Mouse (Mus musculus) ZHBTc4 (cell line): ENCODE measurements around the gene Gas1.
A peak's percentile ranks its signal among the peaks of the same experiment; 100 is the strongest.

ENCODE experiments used
- DNase-seq: peaks from one replicate; pipeline ENCODE4 v3.0.0-alpha.2; 2011; ENCODE audit warnings: low read depth, low spot score

Gas1 gene

DNA sequence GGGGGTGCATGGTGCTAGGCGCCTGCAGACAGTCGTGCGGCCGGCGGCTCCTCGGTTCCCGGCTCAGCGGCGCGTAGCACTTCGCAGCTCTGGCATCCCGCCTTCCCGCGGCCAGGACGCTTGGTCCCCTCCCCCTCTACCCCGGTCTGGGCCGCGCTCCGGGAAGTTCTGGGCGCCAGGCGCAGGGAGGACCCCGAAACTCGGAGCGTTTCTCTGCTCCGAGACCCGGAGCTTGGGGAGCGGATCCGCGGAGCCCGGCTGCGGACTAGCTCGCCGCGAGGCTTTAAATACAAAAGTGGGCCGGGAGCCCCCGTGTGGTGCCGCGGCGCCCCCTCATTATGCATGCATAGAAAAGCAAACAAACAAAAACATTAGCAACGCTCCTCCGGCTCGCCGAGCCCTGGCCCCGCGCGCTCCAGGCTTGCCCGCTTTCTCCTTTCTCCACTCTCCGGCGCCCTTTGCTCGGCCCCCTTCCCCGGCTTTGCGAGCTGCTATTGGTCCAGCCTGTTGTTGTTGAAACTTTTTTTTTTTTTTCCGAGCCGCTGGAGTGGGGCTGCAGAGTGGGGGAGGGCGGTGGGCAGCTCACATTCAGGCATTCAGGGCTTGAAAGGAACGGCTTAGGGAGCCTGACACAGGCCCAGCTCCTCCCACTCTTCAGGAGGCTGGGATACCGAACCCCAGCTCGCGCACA lies at the start of gene Gas1:
TSS of gene Gas1 (minus strand) at position 260 of the 691 bp plus-strand sequence.
- DNase-seq: peak; percentile 95

DNA sequence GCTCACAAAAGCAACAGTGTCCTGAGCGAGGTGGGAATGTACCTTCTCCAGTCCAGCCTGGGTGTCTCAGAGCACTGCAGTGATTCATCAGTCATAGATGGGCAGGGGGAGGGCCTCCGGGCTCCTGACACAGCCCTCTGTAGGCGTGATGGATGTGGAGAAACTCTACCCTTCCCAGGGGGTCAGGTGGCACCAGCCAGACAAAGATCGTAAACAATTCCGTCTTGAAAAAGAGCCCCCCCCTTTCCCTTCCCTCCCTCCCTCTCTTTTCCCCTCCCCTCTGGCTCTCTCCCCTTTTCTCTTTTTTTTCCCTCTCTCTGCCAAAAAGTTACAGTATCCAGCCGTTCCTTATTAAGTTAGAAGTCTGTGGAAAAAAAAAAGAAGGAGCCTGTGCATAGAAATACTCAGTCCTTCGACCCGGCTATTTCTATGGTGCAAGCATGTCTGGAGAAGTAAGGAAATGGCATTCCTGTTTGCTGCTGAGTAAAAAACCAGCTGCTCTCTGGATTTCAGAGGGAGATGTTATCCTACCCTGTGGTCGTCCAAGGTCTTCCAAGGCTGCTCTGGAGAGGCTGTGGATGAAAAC lies 49.2 kb upstream of the Gas1 start:
- no peak for DNase-seq

DNA sequence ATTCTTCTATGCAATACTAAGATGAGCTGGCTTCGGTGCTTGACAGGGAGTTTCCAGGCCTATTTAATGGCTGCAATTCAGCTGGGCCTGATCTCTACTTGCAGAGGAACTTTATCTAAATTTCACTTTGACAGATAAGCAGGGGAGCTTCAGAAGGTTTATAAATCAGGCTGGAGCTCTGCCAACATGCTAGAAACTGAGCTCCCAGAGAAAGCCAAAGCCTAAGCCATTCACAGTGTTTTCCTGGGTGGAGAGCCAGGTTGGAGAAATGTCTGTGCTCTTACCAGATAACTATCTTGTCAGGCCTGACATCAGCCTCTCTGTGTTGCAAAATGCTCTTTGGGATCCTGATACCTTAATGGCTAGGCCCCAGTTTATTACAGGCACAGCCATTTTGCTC lies 48.6 kb upstream of the Gas1 start:
- no peak for DNase-seq

DNA sequence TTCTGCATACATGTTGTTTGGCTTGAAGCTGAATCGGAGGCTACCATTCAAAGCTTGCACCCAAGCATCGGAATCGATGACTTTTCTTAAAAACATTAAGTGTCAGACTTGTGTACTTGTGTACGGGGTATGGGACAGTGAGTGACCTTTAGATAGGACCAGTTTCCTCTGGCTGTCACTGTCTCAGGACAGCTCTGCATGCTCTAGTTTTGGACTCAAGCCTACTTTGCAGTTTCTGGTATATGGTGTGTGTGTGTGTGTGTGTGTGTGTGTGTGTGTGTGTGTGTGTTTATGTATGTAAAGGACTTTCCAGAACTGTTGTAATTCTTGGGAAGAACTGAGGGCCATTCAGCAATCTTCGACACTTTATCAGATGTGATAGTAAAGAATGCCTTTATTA lies 48.1 kb upstream of the Gas1 start:
- no peak for DNase-seq

DNA sequence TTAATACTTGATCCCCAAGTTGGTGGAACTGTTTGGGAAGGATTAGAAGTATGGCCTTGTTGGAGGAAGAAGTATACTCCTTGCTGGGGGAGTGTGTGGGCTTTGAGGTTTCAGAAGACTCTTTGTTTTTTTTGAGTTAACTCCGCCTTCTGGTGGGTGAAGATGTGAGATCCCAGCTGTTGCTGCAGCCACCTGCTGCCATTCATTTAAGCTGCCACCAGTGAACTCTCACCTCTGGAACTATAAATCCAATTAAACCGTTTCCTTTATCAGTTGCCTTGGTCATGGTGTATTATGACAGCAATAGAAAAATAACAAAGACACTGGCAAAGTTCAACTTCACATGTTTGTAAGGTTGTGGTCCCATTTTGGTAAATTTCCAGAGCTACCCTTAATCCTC lies 46.6 kb upstream of the Gas1 start:
- no peak for DNase-seq

DNA sequence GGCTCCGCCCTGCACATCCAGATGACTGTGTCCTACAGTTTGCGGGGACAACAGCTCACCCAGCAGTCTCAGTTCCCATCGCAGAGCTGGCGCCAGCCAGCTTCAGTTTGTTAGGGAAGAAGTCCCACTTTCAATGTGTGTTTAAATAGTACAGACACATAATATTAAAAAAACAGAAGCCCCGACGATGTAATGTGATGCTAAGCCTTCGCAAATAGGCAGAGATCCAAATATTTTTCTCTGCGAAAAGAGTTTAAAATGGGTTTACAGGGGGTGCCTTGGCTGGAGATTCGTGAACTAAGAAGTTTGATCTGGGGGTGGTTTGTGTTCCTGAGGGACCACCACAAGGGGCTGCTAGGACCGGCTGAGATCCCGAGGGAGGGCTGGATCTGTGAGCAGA lies 45.2 kb upstream of the Gas1 start:
- DNase-seq: no peak

DNA sequence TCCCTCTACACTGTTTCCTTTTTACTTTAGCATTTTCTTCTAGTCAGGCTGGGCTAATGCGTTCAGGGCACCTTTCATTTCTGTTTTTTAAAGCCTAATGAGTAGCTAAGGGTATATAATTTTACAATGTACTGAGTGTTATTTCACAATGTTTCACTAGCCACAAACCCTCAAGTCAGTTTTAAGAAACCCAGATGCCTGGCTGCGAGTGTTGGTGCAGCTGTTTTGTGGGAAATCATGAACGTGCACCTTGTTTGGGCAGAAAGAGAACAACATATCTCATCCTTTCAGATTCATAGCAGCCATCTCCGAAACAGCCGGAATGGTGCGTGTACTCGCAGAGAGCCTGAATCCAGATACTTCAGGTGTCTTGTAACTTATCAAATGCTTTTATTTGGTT lies 36.7 kb upstream of the Gas1 start:
- DNase-seq: no peak

DNA sequence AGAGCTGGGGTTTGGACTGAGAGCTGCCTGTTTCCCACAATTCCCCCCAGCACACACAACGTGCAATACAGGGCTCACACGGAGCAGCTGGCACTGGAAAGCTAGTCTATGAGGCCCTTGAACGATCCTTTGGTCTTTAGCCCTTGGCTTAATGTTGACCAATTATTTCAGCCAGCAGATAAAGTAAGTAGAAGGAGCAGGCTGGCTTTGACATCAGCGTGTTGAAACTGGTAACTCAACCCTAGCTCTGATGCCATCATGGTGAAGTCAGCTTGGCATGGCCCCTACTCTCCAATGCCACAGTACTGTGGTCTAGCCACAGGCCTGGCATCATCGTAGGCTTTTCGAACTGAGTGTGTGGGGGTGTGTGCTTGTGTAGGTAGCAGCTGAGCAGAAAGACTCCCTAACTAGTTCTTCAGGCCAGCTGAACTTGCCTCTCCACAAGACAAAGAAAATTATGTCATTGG lies 30.0 kb upstream of the Gas1 start:
- DNase-seq: no peak

DNA sequence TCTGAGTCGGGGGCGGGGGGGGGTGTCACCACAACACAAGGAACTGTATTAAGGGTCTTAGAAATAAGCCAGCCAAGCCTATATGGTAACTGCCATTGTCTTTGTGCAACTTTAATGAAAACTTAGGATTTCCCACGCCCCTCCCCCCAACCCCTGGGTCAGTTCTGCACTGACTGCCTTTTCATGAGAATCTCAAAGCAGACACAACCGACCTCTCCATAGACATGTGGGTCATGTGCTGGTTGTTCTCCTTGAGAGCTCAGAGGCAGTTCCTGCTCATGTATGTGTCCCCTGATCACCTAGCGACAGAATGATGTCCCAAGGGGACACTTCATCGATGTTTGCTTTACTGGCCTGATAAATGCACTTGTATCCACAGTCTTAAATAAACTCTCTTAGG lies 27.6 kb upstream of the Gas1 start:
- no peak for DNase-seq

DNA sequence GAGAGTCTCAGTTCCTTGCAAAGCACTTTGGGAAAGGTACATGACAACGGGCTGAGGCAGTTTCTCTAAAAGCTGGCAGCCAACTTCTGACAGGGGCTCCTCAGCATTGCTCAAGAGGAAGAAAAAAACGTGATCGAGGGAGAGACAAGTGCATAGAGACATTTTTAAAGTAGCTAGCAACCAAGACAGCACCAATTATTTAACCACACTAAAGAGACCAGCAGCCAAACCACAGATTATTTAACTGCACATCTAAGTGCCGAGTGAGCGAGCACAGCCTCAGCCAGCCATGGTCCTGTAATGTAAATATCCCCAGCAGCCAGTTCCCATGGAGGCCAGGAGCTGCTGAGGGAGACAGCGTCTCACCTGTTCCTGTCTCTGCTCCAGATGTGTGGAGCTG lies 16.1 kb upstream of the Gas1 start:
- no peak for DNase-seq

DNA sequence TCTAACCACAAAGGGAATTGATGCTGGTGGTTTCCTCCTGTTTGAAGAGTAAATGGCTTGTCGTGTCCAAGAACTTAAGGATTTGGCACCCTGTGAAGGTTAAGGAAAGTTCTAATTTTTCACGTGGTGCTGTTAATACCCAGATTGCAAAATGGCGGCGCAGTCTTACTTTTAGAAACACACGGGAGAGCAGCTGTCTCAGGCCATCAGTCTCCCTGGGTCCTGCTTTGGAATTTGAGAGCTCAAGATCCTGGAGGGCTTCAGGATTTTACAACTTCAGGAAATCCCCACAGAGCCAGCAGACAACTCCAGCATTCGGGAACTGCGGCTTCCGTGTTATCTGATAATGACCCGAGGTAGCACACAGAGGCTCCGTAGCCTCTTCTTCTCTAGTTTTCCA lies 12.8 kb upstream of the Gas1 start:
- no peak for DNase-seq

DNA sequence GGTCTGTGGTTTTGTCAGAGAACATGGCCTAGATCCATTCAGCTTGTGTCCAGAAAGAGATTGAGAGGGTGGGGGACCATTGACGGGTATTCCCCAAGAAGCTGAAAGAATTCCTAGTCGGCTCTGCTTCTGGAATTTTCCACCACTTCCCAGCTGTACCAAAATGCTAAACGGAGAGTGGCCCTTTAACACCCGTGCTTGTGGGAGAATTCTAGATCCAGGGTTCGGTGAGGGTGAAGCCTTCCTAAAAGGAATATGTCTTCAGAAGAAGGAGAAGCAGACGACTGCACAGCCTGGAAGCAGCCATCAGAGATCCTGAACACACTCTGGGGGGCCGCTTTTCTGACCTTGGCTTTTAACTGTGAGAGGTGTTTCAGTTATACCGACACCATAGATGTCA lies 11.8 kb upstream of the Gas1 start:
- no peak for DNase-seq

DNA sequence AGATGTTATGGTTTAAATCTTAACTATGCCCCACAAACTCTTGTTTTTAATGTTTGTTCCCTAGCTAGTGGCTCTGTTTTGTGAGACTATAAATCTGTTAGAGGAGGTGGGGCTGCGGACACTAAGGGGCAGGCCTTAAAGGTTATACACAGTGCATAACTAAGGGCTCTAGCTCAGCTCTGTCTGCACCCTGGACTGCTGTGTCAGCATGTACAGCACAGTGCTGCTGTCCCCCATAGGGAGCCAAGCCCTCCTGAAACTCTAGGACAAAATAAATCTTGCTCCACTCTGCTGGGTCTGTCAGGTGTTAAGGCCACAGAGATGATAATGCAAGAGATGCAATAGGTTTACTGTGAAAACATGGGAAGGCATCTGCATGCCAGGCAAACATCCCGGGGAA lies 10.1 kb upstream of the Gas1 start:
- no peak for DNase-seq

DNA sequence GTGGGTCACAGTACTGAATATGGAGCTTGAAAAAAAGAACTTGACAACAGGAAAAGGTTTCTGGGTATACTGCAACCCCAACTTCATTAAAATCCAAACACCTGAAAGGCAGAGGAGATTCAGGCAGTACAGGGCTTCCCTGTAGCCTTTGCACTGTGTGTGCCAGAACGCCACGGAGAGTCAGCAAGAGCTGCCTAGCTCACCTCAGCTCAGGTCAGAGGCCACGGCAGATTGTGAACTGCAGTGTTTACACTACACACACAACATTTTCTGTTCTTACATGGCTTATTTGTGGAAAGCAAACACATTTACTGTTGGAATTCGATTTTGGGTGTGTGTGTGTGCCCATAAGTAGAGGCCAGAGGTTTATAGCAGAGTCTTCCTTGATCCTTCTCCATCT lies 5.2 kb upstream of the Gas1 start:
- DNase-seq: no peak

DNA sequence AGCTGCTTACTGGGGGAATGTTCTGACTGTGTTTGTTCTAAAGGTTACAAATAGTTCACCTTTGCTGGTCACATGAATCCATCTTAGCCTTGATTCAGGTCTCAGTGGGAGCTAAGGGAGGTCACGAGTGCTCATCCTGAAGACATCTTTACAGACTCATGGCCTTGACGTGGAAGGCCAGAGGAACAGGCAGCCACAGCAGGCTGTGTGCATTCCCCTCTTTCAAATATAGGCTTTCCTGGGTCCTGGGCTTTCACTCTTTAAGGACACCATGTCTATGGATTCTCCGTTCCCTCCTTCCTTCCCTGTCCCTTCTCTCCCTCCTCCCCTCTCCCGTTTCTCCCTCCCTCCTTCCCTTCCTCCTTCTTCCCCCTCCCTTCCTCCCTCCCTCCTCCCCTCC lies 2.5 kb upstream of the Gas1 start:
- DNase-seq: peak; percentile 15

DNA sequence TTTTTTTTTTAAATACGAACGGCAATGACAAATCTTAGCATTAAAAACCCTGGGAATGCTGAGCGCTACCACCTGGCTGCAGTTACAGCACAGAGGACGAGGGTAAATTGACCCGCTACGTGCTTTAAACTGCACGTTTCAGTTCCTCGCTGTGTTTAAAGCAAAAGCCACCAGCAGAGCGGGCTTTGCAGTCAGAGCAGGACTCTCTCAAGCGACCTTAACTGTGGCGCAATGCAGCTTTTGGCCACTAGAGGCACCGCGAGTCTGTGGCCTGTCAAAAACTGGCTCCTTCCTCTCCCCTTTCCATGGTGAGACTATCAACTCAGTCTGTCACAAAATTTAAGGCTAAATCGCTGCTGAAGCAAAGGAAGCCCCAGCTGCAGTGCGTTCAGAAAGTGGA lies 1.3 kb upstream of the Gas1 start:
- peak; percentile 94 for DNase-seq

DNA sequence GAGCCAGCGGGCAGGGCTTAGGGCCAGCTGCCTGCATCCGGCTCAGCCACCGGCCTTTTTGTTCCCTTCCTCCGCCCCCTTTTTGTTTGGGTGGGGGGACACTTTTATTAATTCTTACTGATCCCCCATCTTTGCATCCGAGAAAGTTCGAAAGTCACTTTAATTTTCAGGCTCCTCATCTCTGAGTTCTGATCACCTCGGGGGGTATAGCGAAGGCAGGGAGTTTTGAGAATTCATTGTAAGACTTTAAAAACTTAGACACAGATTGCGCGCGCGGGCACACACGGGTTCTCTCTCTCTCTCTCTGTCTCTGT lies 589 bp upstream of the Gas1 start:
- no peak for DNase-seq

DNA sequence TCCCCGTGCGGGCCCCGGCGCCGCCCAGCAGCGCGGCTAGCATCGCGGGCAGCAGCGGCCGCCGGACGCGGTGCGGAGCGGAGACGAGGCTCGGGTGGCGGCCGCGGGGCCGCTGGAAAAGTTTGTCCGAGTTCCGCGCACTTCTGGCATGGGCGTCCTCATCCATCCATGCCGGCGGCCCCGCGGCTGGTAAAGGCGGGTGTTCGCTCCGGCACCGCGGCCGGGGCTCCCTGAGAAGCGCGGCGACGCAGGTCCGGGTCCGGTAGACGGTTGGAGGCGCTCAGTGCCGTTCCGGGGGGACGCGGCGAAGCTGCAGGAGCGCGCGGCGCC lies 424 bp downstream of the Gas1 start:
- peak; percentile 71 for DNase-seq

DNA sequence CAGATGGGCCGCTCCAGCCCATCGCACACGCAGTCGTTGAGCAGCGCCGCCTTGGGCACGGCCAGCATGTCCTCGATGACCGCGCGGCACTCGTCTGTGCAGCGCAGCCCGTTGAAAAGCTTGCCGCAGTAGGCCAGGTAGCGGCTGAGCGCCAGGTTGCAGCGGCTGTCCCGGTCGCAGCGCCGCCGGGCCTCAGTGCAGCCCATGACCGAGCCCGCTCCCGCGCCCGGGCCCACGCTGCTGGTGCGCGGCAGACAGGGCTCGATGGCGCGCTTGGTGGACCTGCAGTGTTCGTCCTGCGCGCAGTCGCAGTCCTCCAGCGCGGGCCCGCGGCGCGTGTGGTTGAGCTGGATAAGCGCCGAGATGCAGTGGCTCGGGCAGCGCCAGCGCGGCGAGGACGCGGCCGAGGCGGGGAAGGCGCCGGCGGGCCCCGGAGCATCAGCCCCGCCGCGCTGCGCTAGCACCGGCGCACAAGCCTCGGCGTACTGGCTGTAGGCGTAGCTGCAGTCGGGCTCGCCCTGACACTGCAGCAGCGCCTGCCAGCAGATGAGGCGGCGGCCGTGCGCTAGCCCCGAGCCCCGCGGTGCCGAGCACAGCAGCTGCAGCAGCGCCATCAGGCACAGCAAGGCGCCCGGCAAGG lies 909 bp downstream of the Gas1 start:
- peak; percentile 84 for DNase-seq

DNA sequence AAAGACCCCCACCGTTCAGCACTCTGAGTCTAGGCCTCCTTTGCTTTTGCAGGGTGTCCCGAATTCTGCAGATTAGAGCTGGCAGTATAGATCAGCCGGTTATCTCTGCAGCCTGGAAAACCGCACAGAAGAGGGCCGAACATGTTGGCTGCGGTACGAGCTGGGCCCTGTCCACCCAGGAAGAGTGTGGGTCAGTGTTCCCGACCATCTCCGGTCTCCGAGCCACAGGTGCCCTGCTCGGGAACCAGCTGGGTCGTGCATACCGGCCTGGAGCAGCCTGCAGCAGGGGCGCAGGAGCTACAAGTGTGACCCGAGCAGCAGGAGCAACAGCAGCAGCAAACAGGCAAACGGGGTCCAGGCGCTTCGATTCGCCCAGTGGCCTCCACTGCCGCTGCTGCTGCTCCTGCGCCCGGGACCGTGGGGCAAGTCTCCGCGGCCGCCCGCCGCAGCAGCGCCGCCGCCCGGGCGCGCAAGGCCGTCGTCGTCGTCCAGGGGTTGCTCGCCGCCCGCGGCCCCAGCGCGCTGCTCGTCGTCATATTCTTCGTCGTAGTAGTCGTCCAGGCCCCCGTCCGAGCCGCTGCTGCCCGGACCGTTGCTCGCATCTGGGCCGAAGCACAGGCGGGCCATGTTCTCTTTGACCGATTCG lies 1.6 kb downstream of the Gas1 start:
- peak; percentile 47 for DNase-seq

DNA sequence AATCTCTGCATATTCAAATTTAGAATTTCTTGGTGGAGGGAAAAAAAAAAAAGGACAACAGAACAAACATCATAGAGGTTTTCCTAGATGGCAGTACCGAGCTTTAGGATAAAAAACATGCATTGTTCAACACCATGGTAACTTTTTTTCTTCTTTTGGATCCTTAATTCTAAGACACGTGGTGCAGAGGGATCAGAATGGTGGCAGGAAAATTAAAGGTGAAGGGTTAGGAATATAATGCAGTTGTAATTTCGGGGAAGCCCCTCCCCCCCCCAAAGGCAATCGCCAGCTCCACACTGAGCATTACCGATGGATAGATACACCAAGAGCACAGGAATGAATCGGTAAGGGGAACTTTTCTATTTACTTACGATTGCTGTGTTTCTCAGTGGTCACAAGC lies 2.2 kb downstream of the Gas1 start:
- DNase-seq: no peak

DNA sequence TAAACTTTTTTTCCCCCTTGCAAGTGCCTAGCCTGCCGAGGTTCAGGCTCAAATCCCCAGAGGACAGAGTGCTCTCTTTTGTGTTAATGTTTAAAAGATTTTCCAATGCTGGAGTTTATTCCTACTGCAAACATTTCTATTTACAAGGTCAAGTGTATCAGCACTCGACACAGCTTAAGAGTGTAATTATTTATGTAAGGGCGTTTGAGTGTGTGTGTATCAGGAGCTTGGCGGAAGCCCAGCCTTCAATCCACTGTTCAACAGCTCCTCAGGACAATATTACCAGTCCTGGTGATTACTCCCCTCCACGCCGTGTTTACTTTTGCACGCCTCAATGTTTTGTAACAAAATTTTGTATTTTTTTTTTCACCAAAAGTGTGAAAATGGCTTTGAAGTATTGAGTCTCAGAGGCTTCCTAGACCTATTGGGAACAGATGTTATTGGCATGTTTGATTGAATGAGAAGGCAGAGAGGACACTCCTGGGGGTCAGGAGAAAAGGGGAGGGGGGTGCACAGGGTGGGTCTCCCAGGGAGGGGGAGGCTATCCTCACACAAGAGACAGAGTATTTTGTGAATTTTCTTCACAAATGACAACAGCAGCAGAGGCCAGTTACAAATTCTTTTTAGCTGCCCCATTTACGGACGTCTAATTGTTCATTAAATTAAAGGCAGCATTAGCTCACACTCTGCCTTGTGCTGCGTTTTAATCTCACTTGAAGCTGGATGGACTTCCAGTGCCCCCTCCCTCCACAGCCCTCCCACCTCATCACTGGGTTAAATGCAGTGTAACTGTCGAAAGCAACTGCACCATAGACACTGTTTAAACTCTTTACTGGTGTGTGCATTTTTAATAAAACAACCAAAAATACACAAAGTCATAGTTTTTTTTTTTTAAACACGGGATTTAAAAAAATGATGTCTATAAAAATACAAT lies 3.3 kb downstream of the Gas1 start:
- DNase-seq: no peak
